Comparison of ENCODE assay signal across 8 mouse cellular contexts in the genomic region with DNA sequence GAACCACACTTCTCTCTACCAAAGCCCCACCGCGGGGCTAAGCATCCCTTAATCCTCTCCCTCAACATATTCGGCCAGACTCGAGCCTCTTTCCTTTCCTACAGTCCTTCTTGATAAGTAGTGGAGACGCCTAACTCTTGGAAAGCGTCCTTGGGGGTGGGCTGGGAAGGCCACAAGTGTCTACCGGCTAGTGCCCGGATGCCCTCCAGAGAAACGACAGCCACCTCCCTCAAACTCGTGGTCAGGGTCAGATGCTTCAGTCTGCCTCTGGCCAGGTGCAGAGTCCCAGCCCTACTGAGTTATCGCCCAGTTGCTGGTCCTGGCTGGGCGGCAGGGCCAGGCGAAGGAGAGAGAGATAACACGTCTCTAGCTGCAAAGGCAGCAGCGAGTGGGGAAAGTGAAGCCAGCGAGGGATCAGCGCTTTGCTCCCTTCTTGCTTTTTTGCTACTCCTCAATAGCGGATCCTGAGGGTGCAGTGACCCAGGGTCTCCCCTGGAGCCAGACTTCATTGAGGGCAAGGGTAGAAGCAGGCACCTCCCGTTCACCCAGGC. TPM values are rescaled to one million over a fixed set of nuclear protein-coding genes. Genes with fewer than 3 reads are reported as not detected.
A peak's percentile ranks its signal among the peaks of the same experiment; 100 is the strongest.
DNase-seq lines count a peak whose midpoint lies in the region; ATAC-seq lines count a peak whose summit lies in the region.

No protein-coding gene starts in this region.

- ATAC-seq in embryonic facial prominence, embryonic 15.5 days (ENCODE audit: insufficient number of reproducible peaks, low FRiP score, low TSS enrichment, low read depth), result no peak
- no peak for ATAC-seq in intestine, embryonic 14.5 days (replicated peaks; ENCODE audit: low FRiP score, low TSS enrichment, low read depth)
- no peak; the same call in 1 of the 2 replicates for ATAC-seq in midbrain, embryonic 14.5 days (ENCODE audit: low FRiP score, low TSS enrichment)

- H3K9me3 ChIP-seq in embryonic facial prominence, embryonic 15.5 days (replicated peaks), result no peaks in the 10 kb centered on the region
- H3K9me3 ChIP-seq in intestine, embryonic 14.5 days (ENCODE audit: control insufficient read depth, low read length), result no peaks in the 10 kb centered on the region
- H3K9me3 ChIP-seq in midbrain, embryonic 14.5 days (ENCODE audit: control insufficient read depth, low read length), result no peaks in the 10 kb centered on the region

- H3K4me1 ChIP-seq in embryonic facial prominence, embryonic 15.5 days, result peaks cover 45% of the 10 kb centered on the region
- peaks cover 19% of the 10 kb centered on the region for H3K4me1 ChIP-seq in intestine, embryonic 14.5 days (replicated peaks; ENCODE audit: control insufficient read depth, insufficient read depth, low read length)
- H3K4me1 ChIP-seq in midbrain, embryonic 14.5 days (ENCODE audit: control insufficient read depth, insufficient read depth, low read length), result peaks cover 30% of the 10 kb centered on the region

- H3K4me3 ChIP-seq in embryonic facial prominence, embryonic 15.5 days (replicated peaks), result peak overlapping the region; percentile 76
- peak overlapping the region; percentile 52 for H3K4me3 ChIP-seq in intestine, embryonic 14.5 days (ENCODE audit: low read depth, low read length)
- peak overlapping the region; percentile 58 for H3K4me3 ChIP-seq in midbrain, embryonic 14.5 days (replicated peaks; ENCODE audit: low read depth, low read length)

- WGBS in embryonic facial prominence, embryonic 15.5 days, result 16% methylated on average over 19 of the region's 19 CpGs
- 10% methylated on average over 19 of the region's 19 CpGs for WGBS in intestine, embryonic 14.5 days
- 9% methylated on average over 19 of the region's 19 CpGs for WGBS in midbrain, embryonic 14.5 days

- H3K27ac ChIP-seq in embryonic facial prominence, embryonic 15.5 days (replicated peaks), result no peak overlapping the region; the same call in 1 of the 2 replicates
- H3K27ac ChIP-seq in intestine, embryonic 14.5 days (ENCODE audit: low read depth), result no peak overlapping the region
- H3K27ac ChIP-seq in midbrain, embryonic 14.5 days (replicated peaks; ENCODE audit: low read depth, low read length), result no peak overlapping the region

- DNase-seq in cerebellum, adult 9-10 months, result peak; percentile 36
- no peak for DNase-seq in cerebellum, postnatal 36 days
- peak; percentile 57 for DNase-seq in A20 (ENCODE audit: low read depth, low spot score)
- DNase-seq in intestine, embryonic 14.5 days (ENCODE audit: low spot score), result no peak
- no peak for DNase-seq in midbrain, embryonic 14.5 days
- DNase-seq in adrenal gland, postnatal 10 days, result no peak
- no peak for DNase-seq in urinary bladder, postnatal 36 days (ENCODE audit: low spot score in 2 of 2)

- 0 out of 2 replicates have a peak, but pooled peaks cover 6% of the 10 kb centered on the region for H3K36me3 ChIP-seq in embryonic facial prominence, embryonic 15.5 days
- 0 out of 2 replicates have a peak, but pooled peaks cover 5% of the 10 kb centered on the region for H3K36me3 ChIP-seq in intestine, embryonic 14.5 days (ENCODE audit: control insufficient read depth, insufficient read depth, low read length)
- no peaks in the 10 kb centered on the region for H3K36me3 ChIP-seq in midbrain, embryonic 14.5 days (ENCODE audit: control insufficient read depth, insufficient read depth, low read length)

- peak overlapping the region; percentile 90 for H3K4me2 ChIP-seq in embryonic facial prominence, embryonic 15.5 days (replicated peaks)
- peak overlapping the region; percentile 93 for H3K4me2 ChIP-seq in intestine, embryonic 14.5 days (ENCODE audit: low read length)
- peak overlapping the region; percentile 98 for H3K4me2 ChIP-seq in midbrain, embryonic 14.5 days (ENCODE audit: low read length)

- peak overlapping the region; percentile 16; the same call in 1 of the 2 replicates for H3K9ac ChIP-seq in embryonic facial prominence, embryonic 15.5 days
- peak overlapping the region; percentile 29 for H3K9ac ChIP-seq in intestine, embryonic 14.5 days (ENCODE audit: low read length)
- H3K9ac ChIP-seq in midbrain, embryonic 14.5 days (replicated peaks; ENCODE audit: low read length), result peak overlapping the region; percentile 46

- H3K27me3 ChIP-seq in embryonic facial prominence, embryonic 15.5 days, result peaks cover 34% of the 10 kb centered on the region
- H3K27me3 ChIP-seq in intestine, embryonic 14.5 days (replicated peaks; ENCODE audit: control insufficient read depth, insufficient read depth, low read length), result peaks cover 21% of the 10 kb centered on the region
- peaks cover 36% of the 10 kb centered on the region for H3K27me3 ChIP-seq in midbrain, embryonic 14.5 days (ENCODE audit: control insufficient read depth, insufficient read depth, low read length)

RNA-seq across cellular contexts. Expression of gene Abhd15, which starts 0.6 kb away (rescaled TPM):
- 3.5 and 3.9 TPM in 2 replicates for polyA plus RNA-seq in embryonic facial prominence, embryonic 15.5 days (2015; fragmentation: Nextera tagmentation; extraction: Ambion mirVana)
- 2.2 and 3.2 TPM in 2 replicates for polyA plus RNA-seq in intestine, embryonic 14.5 days (2014; fragmentation: Nextera tagmentation; extraction: Ambion mirVana)
- 1.8 and 2.0 TPM in 2 replicates for polyA plus RNA-seq in midbrain, embryonic 14.5 days (2014; fragmentation: Nextera tagmentation; extraction: Ambion mirVana)
- total RNA-seq in adrenal gland, postnatal 10 days (2021), result 10 to 100 TPM; 26.1 to 27.5 TPM

RNA-seq across cellular contexts. Expression of gene Trp53i13, which starts 1.4 kb away (rescaled TPM):
- 61.8 and 63.9 TPM in 2 replicates for polyA plus RNA-seq in embryonic facial prominence, embryonic 15.5 days (2015; fragmentation: Nextera tagmentation; extraction: Ambion mirVana)
- 27.3 and 32.5 TPM in 2 replicates for polyA plus RNA-seq in intestine, embryonic 14.5 days (2014; fragmentation: Nextera tagmentation; extraction: Ambion mirVana)
- 11.7 and 12.0 TPM in 2 replicates for polyA plus RNA-seq in midbrain, embryonic 14.5 days (2014; fragmentation: Nextera tagmentation; extraction: Ambion mirVana)
- total RNA-seq in adrenal gland, postnatal 10 days (2021), result 10 to 100 TPM; 12.9 to 13.2 TPM

RNA-seq across cellular contexts. Expression of gene Gm10392, which starts 4.6 kb away (rescaled TPM):
- polyA plus RNA-seq in embryonic facial prominence, embryonic 15.5 days (2015; fragmentation: Nextera tagmentation; extraction: Ambion mirVana), result 0.29 and 0.39 TPM in 2 replicates
- polyA plus RNA-seq in intestine, embryonic 14.5 days (2014; fragmentation: Nextera tagmentation; extraction: Ambion mirVana), result not detected in 2 replicates
- not detected in 2 replicates for polyA plus RNA-seq in midbrain, embryonic 14.5 days (2014; fragmentation: Nextera tagmentation; extraction: Ambion mirVana)
- not detected for total RNA-seq in adrenal gland, postnatal 10 days (2021)

RNA-seq across cellular contexts. Expression of gene Git1, which starts 21.0 kb away (rescaled TPM):
- 11.7 and 12.5 TPM in 2 replicates for polyA plus RNA-seq in embryonic facial prominence, embryonic 15.5 days (2015; fragmentation: Nextera tagmentation; extraction: Ambion mirVana)
- 17.7 and 19.8 TPM in 2 replicates for polyA plus RNA-seq in intestine, embryonic 14.5 days (2014; fragmentation: Nextera tagmentation; extraction: Ambion mirVana)
- polyA plus RNA-seq in midbrain, embryonic 14.5 days (2014; fragmentation: Nextera tagmentation; extraction: Ambion mirVana), result 23.1 and 25.1 TPM in 2 replicates
- total RNA-seq in adrenal gland, postnatal 10 days (2021), result 10 to 100 TPM; 49.7 to 57.8 TPM

RNA-seq across cellular contexts. Expression of gene Ankrd13b, which starts 24.9 kb away (rescaled TPM):
- polyA plus RNA-seq in embryonic facial prominence, embryonic 15.5 days (2015; fragmentation: Nextera tagmentation; extraction: Ambion mirVana), result 8.9 and 10.4 TPM in 2 replicates
- polyA plus RNA-seq in intestine, embryonic 14.5 days (2014; fragmentation: Nextera tagmentation; extraction: Ambion mirVana), result 7.3 and 8.3 TPM in 2 replicates
- 42.6 and 43.7 TPM in 2 replicates for polyA plus RNA-seq in midbrain, embryonic 14.5 days (2014; fragmentation: Nextera tagmentation; extraction: Ambion mirVana)
- total RNA-seq in adrenal gland, postnatal 10 days (2021), result 10 to 100 TPM in 1 of 2 experiments, 1 to 10 TPM in 1; 8.3 to 13.4 TPM

Comparison
In these comparisons a context has a peak if more than half of its experiments do, and no peak if none do; other contexts are left out.
1. DNase-seq: peak in cerebellum, adult 9-10 months (single experiment) and A20 (single experiment); none in cerebellum, postnatal 36 days (0 of 2), intestine, embryonic 14.5 days (single experiment), midbrain, embryonic 14.5 days (single experiment), adrenal gland, postnatal 10 days (single experiment) and urinary bladder, postnatal 36 days (0 of 2).
2. Peak in every context shown above with its lines, with median percentiles within 50 percentile points of each other: H3K4me2 ChIP-seq, H3K4me3 ChIP-seq and H3K9ac ChIP-seq.